ENCODE assay signal across 12 mouse cellular contexts in the genomic region with DNA sequence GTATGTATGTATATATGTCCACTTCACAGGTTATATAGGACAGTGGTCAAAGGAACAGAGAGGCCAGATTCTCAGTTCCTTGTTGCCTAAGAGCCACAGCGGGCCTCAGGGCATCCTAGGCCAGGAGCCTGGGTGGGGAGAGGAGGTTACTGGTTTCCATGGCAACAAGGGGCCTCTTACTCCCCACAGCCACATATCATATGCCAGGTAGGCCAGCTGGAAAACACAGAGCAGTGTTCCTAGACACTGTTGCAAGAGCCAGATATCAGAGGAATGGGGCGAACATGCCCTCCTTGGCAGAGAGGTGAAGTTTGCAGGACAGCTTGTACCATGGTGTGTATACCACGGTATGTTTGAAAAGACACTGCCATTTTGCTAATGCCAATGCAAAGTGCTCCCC. TPM values are rescaled to one million over a fixed set of nuclear protein-coding genes. Genes with fewer than 3 reads are reported as not detected.
A peak's percentile ranks its signal among the peaks of the same experiment; 100 is the strongest.
DNase-seq lines count a peak whose midpoint lies in the region; ATAC-seq and TF ChIP-seq lines count a peak whose summit lies in the region.
"Had no signal": no experiment of that assay in that cellular context is flagged by ENCODE, and none has a peak within 500 bp of the region (broad histone marks: within the 10 kb centered on the region; RNA-seq: fewer than 3 reads in every experiment).

No protein-coding gene starts in this region.

- no peak overlapping the region for H3K4me2 ChIP-seq in heart, embryonic 11.5 days
- H3K4me2 ChIP-seq in hindbrain, postnatal 0 days (ENCODE audit: low read depth, low read length): no peak overlapping the region
- H3K4me2 ChIP-seq: embryonic facial prominence, embryonic 15.5 days; liver, embryonic 13.5 days had no signal

- H3K9me3 ChIP-seq in heart, embryonic 10.5 days: no peaks in the 10 kb centered on the region
- H3K9me3 ChIP-seq in heart, embryonic 11.5 days (replicated peaks; ENCODE audit: control insufficient read depth, low read length): no peaks in the 10 kb centered on the region
- H3K9me3 ChIP-seq in hindbrain, postnatal 0 days (ENCODE audit: low read length): no peaks in the 10 kb centered on the region
- H3K9me3 ChIP-seq: embryonic facial prominence, embryonic 15.5 days; liver, embryonic 13.5 days had no signal

- no peak for TF ChIP-seq CTCF in hindbrain, postnatal 0 days (IDR thresholded peaks at IDR 0.05; ENCODE audit: low read depth)

- DNase-seq in cerebellum, adult 8-10 months: no peak
- no peak for DNase-seq in heart, embryonic 10.5 days (ENCODE audit: low spot score)
- peak; percentile 73 for DNase-seq in cerebellum, adult 9-10 months
- DNase-seq in hindbrain, postnatal 0 days (ENCODE audit: low spot score): peak; percentile 61
- DNase-seq in natural killer cell, adult 2 months (ENCODE audit: low spot score in 2 of 2): no peak
- DNase-seq: kidney, postnatal 36 days; liver, embryonic 13.5 days; thymus, postnatal 4 days had no signal

- no peaks in the 10 kb centered on the region for H3K36me3 ChIP-seq in heart, embryonic 10.5 days
- H3K36me3 ChIP-seq in heart, embryonic 11.5 days (ENCODE audit: control insufficient read depth, insufficient read depth, low read length): no peaks in the 10 kb centered on the region
- H3K36me3 ChIP-seq in hindbrain, postnatal 0 days (ENCODE audit: insufficient read depth, low read length): no peaks in the 10 kb centered on the region
- H3K36me3 ChIP-seq: embryonic facial prominence, embryonic 15.5 days; liver, embryonic 13.5 days had no signal

- H3K27me3 ChIP-seq in heart, embryonic 10.5 days (ENCODE audit: insufficient read depth, poor library complexity, severe bottlenecking): peaks cover 3% of the 10 kb centered on the region; the same call in 1 of the 2 replicates
- no peaks in the 10 kb centered on the region for H3K27me3 ChIP-seq in heart, embryonic 11.5 days (ENCODE audit: control insufficient read depth, insufficient read depth, low read length)
- H3K27me3 ChIP-seq in hindbrain, postnatal 0 days (ENCODE audit: insufficient read depth, low read length): no peaks in the 10 kb centered on the region
- H3K27me3 ChIP-seq: embryonic facial prominence, embryonic 15.5 days; liver, embryonic 13.5 days had no signal

- no peak overlapping the region for H3K4me3 ChIP-seq in heart, embryonic 10.5 days
- H3K4me3 ChIP-seq in heart, embryonic 11.5 days (ENCODE audit: low read depth, low read length): no peak overlapping the region
- no peak overlapping the region for H3K4me3 ChIP-seq in hindbrain, postnatal 0 days (ENCODE audit: low read length)
- H3K4me3 ChIP-seq: embryonic facial prominence, embryonic 15.5 days; liver, embryonic 13.5 days had no signal

- WGBS in heart, embryonic 10.5 days: 80% methylated on average over 3 of the region's 3 CpGs
- 71% methylated on average over 3 of the region's 3 CpGs for WGBS in heart, embryonic 11.5 days (ENCODE audit: insufficient replicate concordance)
- 36% methylated on average over 3 of the region's 3 CpGs for WGBS in hindbrain, postnatal 0 days

- peak; percentile 51; the same call in 1 of the 2 replicates for ATAC-seq in cerebellum, adult (ENCODE audit: insufficient number of reproducible peaks, low FRiP score, low TSS enrichment)
- no peak for ATAC-seq in heart, embryonic 11.5 days (replicated peaks; ENCODE audit: insufficient number of reproducible peaks, low FRiP score, low TSS enrichment)
- ATAC-seq in hindbrain, postnatal 0 days: peak; percentile 28
- ATAC-seq in erythroid progenitor cell, adult 5-6 weeks (replicated peaks; ENCODE audit: low FRiP score, poor library complexity, severe bottlenecking): no peak

- peak overlapping the region; percentile 84; the same call in 1 of the 2 replicates for H3K27ac ChIP-seq in heart, embryonic 10.5 days
- no peak overlapping the region for H3K27ac ChIP-seq in heart, embryonic 11.5 days (ENCODE audit: low read depth, low read length)
- peak overlapping the region; percentile 26; the same call in 1 of the 2 replicates for H3K27ac ChIP-seq in hindbrain, postnatal 0 days
- H3K27ac ChIP-seq: embryonic facial prominence, embryonic 15.5 days; liver, embryonic 13.5 days had no signal

- H3K4me1 ChIP-seq in heart, embryonic 10.5 days: peaks cover 66% of the 10 kb centered on the region
- H3K4me1 ChIP-seq in heart, embryonic 11.5 days (ENCODE audit: control insufficient read depth, insufficient read depth, low read length): peaks cover 42% of the 10 kb centered on the region
- H3K4me1 ChIP-seq in hindbrain, postnatal 0 days (ENCODE audit: insufficient read depth, low read length): peaks cover 12% of the 10 kb centered on the region; the same call in 1 of the 2 replicates
- H3K4me1 ChIP-seq: embryonic facial prominence, embryonic 15.5 days; liver, embryonic 13.5 days had no signal

- H3K9ac ChIP-seq in heart, embryonic 11.5 days (ENCODE audit: low read depth, low read length): no peak overlapping the region
- no peak overlapping the region for H3K9ac ChIP-seq in hindbrain, postnatal 0 days (replicated peaks; ENCODE audit: low read length)
- H3K9ac ChIP-seq: embryonic facial prominence, embryonic 15.5 days; liver, embryonic 13.5 days had no signal

RNA-seq across cellular contexts. Expression of a gene that starts 12.9 kb away (rescaled TPM):
- polyA plus RNA-seq in heart, embryonic 10.5 days (2016; fragmentation: Nextera tagmentation; extraction: Ambion mirVana): 3.2 and 7.2 TPM in 2 replicates
- 5.3 and 5.9 TPM in 2 replicates for polyA plus RNA-seq in heart, embryonic 11.5 days (2014; fragmentation: Nextera tagmentation; extraction: Ambion mirVana)
- 13.2 and 18.7 TPM in 2 replicates for total RNA-seq in hindbrain, postnatal 0 days (2014; rRNA removed)
- polyA plus RNA-seq in hindbrain, postnatal 0 days (2015; fragmentation: Nextera tagmentation; extraction: Ambion mirVana): 2.4 and 3.0 TPM in 2 replicates
- total RNA-seq in erythroid progenitor cell, adult 5-6 weeks (2015; ENCODE audit: low replicate concordance): not detected in 2 replicates
- total RNA-seq in erythroid progenitor cell, adult 5-6 weeks (2017; ENCODE audit: low replicate concordance): not detected in 2 replicates
- polyA plus RNA-seq: liver, embryonic 13.5 days had no signal

Comparison
In these comparisons a context has a peak if more than half of its experiments do, and no peak if none do; other contexts are left out.
1. DNase-seq: peak in cerebellum, adult 9-10 months (single experiment) and hindbrain, postnatal 0 days (single experiment); none in cerebellum, adult 8-10 months (single experiment), heart, embryonic 10.5 days (single experiment) and natural killer cell, adult 2 months (0 of 2).
2. ATAC-seq: peak in cerebellum, adult (single experiment) and hindbrain, postnatal 0 days (single experiment); none in heart, embryonic 11.5 days (single experiment) and erythroid progenitor cell, adult 5-6 weeks (single experiment).